Mouse (Mus musculus) bone marrow, adult 2 months (tissue): ENCODE data around the gene Tlx2.

Experiments
- CTCF ChIP-seq: fragments of 200-500 bp; IDR thresholded peaks from 2 replicates; pipeline ENCODE4 v1.5.1; 2011; ENCODE audit warnings: low read length, control low read depth; ENCODE audit not compliant: control insufficient read depth, insufficient read depth
- POLR2A ChIP-seq: fragments of 200-500 bp; IDR thresholded peaks from 2 replicates; pipeline ENCODE4 v1.6.1; 2011; ENCODE audit warnings: low read depth, mild to moderate bottlenecking, control low read depth, low read length, borderline replicate concordance; ENCODE audit not compliant: control insufficient read depth

DNA sequence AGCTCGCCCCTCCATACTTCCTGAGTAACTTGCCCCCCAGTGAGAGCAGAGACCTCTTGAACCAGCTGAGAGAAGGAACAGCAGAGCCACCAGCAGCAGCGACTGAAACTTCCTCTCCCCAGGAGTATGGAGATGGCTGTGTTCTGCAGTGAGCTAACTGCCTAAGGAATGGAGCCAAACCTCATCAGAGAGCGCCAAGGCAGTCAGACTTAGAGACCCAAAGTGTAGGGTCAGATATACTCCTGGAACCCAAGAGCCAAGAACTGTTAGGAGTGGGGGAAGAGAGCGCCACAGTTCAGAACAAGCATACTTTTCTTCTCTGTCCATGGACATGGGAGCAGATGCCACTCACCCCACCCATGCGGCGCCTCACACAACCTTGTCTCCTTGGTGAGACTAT, 3.7 kb downstream of the Tlx2 start:
- TF ChIP-seq CTCF (no peak), POLR2A (no peak)
